Mouse (Mus musculus): ENCODE measurements at regions not wholly inside any gene's neighbourhood (a gene's known extent, or its start where the extent isn't known, plus 50 kb on each side); places are given as distances from the start of the nearest gene placed in this dataset.

DNA sequence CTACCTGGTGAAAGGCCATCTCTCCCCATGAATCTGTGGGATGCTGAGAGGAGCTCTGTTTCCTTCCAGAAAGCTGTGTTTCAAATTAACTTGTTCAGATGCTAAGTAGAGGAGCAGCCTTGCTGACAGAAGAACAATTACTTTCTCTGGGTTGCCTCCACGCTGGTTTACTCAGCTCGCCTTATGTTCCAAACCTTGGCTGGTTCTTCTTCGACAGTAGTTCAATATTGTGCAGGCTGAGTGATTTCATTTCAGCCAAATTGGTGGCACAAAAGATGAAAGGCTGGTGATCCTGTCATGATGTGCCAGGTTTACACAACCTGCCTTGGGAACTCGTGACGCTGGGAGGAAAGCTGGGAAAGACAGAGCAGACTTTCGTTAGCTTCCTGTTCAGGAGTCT lies 160.1 kb downstream of the Ascl1 start:
- Histone ChIP-seq H3K36me3 (ENCODE audit: insufficient read depth, low read length) (no peaks in the 10 kb centered on the region), H3K27me3 (ENCODE audit: insufficient read depth, low read length) (no peaks in the 10 kb centered on the region), H3K4me3 (ENCODE audit: low read length) (no peak overlapping the region), H3K4me1 (ENCODE audit: insufficient read depth, low read length) (no peaks in the 10 kb centered on the region), H3K9me3 (ENCODE audit: low read length) (no peaks in the 10 kb centered on the region), H3K9ac (replicated peaks; ENCODE audit: low read length) (no peak overlapping the region), H3K4me2 (replicated peaks; ENCODE audit: low read depth, low read length) (no peak overlapping the region), H3K27ac (ENCODE audit: low read length) (no peak overlapping the region)
- 72% methylated on average over 6 of the region's 6 CpGs for WGBS
- ATAC-seq (ENCODE audit: low FRiP score, low TSS enrichment), result no peak

DNA sequence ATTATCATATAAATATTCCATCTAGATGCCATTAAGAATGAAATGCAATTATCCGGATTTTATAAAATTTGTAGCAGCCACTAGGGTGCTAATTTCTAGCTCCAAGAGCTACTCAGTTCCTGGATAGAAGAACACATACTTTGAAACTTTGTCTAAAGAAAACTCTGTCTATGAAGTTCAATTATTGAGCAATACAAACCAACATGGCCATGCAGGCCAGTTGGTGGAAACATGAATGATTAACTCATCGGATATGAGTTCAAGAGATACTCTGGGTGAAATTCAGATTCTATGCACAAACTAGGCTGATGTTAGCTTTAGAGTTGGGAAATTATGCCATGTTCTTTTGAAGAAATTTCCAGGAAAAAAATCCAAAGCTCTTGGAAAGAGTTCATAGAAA lies 164.0 kb downstream of the Ascl1 start:
- H3K27me3 ChIP-seq (ENCODE audit: insufficient read depth, low read length), result no peaks in the 10 kb centered on the region
- no peak overlapping the region for H3K4me2 ChIP-seq (replicated peaks; ENCODE audit: low read depth, low read length)
- H3K4me3 ChIP-seq (ENCODE audit: low read length), result no peak overlapping the region
- no peaks in the 10 kb centered on the region for H3K36me3 ChIP-seq (ENCODE audit: insufficient read depth, low read length)
- H3K27ac ChIP-seq (ENCODE audit: low read length), result no peak overlapping the region
- no peaks in the 10 kb centered on the region for H3K4me1 ChIP-seq (ENCODE audit: insufficient read depth, low read length)
- H3K9ac ChIP-seq (replicated peaks; ENCODE audit: low read length), result no peak overlapping the region
- ATAC-seq (ENCODE audit: low FRiP score, low TSS enrichment), result no peak
- WGBS, result 83% methylated on average over 2 of the region's 2 CpGs
- H3K9me3 ChIP-seq (ENCODE audit: low read length), result no peaks in the 10 kb centered on the region

GRCm38 (mm10) chr10:87325769-87326168 lies 167.7 kb downstream of the Ascl1 start:
- 72% methylated on average over 6 of the region's 6 CpGs for WGBS
- no peaks in the 10 kb centered on the region for H3K27me3 ChIP-seq (ENCODE audit: insufficient read depth, low read length)
- ATAC-seq (ENCODE audit: low FRiP score, low TSS enrichment), result no peak
- no peak overlapping the region for H3K4me3 ChIP-seq (ENCODE audit: low read length)
- no peak overlapping the region for H3K4me2 ChIP-seq (replicated peaks; ENCODE audit: low read depth, low read length)
- no peaks in the 10 kb centered on the region for H3K4me1 ChIP-seq (ENCODE audit: insufficient read depth, low read length)
- no peak overlapping the region for H3K27ac ChIP-seq (ENCODE audit: low read length)
- no peak overlapping the region for H3K9ac ChIP-seq (replicated peaks; ENCODE audit: low read length)
- no peaks in the 10 kb centered on the region for H3K36me3 ChIP-seq (ENCODE audit: insufficient read depth, low read length)
- no peaks in the 10 kb centered on the region for H3K9me3 ChIP-seq (ENCODE audit: low read length)

DNA sequence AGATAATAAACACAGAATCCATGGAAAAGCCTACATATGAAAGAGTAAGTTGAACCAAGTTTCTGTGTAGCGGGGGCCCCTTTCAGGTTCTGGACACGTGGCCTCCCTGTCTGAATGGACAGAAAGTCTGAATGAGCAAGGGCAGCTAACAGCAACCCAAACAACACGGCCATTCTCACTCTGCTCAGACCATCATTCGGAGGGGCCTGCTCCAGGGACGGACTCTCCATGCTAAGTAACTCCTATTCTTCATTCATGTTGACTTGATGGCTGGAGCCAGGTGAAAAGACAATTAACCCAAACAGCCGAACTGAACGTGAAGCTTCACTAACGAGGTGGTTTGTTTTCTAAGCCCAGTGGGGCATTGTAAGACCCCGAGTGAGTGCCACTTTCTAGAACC lies 168.3 kb downstream of the Ascl1 start:
- Histone ChIP-seq H3K4me2 (replicated peaks; ENCODE audit: low read depth, low read length) (no peak overlapping the region), H3K4me1 (ENCODE audit: insufficient read depth, low read length) (no peaks in the 10 kb centered on the region), H3K27me3 (ENCODE audit: insufficient read depth, low read length) (no peaks in the 10 kb centered on the region), H3K4me3 (ENCODE audit: low read length) (no peak overlapping the region), H3K9me3 (ENCODE audit: low read length) (no peaks in the 10 kb centered on the region), H3K27ac (ENCODE audit: low read length) (no peak overlapping the region), H3K9ac (replicated peaks; ENCODE audit: low read length) (no peak overlapping the region), H3K36me3 (ENCODE audit: insufficient read depth, low read length) (no peaks in the 10 kb centered on the region)
- ATAC-seq (ENCODE audit: low FRiP score, low TSS enrichment), result no peak
- WGBS, result 75% methylated on average over 9 of the region's 9 CpGs

GRCm38 (mm10) chr10:87309601-87310062 lies 183.8 kb downstream of the Ascl1 start:
- Histone ChIP-seq H3K4me3 (ENCODE audit: low read length) (no peak overlapping the region), H3K27ac (ENCODE audit: low read length) (no peak overlapping the region), H3K9me3 (ENCODE audit: low read length) (peaks cover 5% of the 10 kb centered on the region; the same call in 1 of the 2 replicates), H3K27me3 (ENCODE audit: insufficient read depth, low read length) (no peaks in the 10 kb centered on the region), H3K4me1 (ENCODE audit: insufficient read depth, low read length) (no peaks in the 10 kb centered on the region), H3K4me2 (replicated peaks; ENCODE audit: low read depth, low read length) (no peak overlapping the region), H3K9ac (replicated peaks; ENCODE audit: low read length) (no peak overlapping the region), H3K36me3 (ENCODE audit: insufficient read depth, low read length) (no peaks in the 10 kb centered on the region)
- WGBS, result 67% methylated on average over 10 of the region's 10 CpGs
- no peak for ATAC-seq (ENCODE audit: low FRiP score, low TSS enrichment)

DNA sequence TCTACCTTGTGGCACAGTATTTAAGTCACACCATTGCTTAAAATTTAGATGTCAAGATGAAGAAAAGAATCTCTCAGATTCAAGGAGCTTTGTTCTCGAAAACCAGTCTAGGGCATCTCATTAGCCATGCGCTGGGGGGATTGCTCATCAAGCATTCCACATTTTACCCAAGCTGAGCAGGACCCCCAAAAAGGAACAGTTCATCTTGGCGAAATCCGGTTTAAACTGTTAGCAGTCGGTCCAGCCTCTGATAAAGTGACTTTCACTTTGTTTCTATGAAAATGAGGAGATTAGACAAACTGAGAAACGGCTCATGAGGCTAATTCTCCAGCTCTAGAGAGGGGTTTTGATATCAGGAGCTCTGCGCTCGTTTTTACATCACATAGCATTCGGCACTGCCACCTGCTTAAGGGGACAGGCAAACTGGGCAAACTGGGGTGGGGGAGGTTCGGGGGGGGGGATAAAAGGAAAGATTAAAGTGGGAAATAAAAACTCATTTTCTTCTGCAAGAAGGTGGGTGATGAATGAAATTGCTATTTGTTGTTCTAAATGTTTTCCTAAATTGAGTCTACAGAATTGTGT lies 184.6 kb downstream of the Ascl1 start:
- Histone ChIP-seq H3K27ac (ENCODE audit: low read length) (no peak overlapping the region), H3K9me3 (ENCODE audit: low read length) (peaks cover 5% of the 10 kb centered on the region; the same call in 1 of the 2 replicates), H3K4me3 (ENCODE audit: low read length) (no peak overlapping the region), H3K4me2 (replicated peaks; ENCODE audit: low read depth, low read length) (no peak overlapping the region), H3K4me1 (ENCODE audit: insufficient read depth, low read length) (no peaks in the 10 kb centered on the region), H3K9ac (replicated peaks; ENCODE audit: low read length) (no peak overlapping the region), H3K27me3 (ENCODE audit: insufficient read depth, low read length) (no peaks in the 10 kb centered on the region), H3K36me3 (ENCODE audit: insufficient read depth, low read length) (no peaks in the 10 kb centered on the region)
- ATAC-seq (ENCODE audit: low FRiP score, low TSS enrichment), result no peak
- WGBS, result 79% methylated on average over 10 of the region's 10 CpGs

GRCm38 (mm10) chr10:87297166-87297565 lies 196.3 kb downstream of the Ascl1 start:
- Histone ChIP-seq H3K9ac (replicated peaks; ENCODE audit: low read length) (no peak overlapping the region), H3K4me2 (replicated peaks; ENCODE audit: low read depth, low read length) (no peak overlapping the region), H3K9me3 (ENCODE audit: low read length) (no peaks in the 10 kb centered on the region), H3K27me3 (ENCODE audit: insufficient read depth, low read length) (no peaks in the 10 kb centered on the region), H3K36me3 (ENCODE audit: insufficient read depth, low read length) (no peaks in the 10 kb centered on the region), H3K4me3 (ENCODE audit: low read length) (no peak overlapping the region), H3K4me1 (ENCODE audit: insufficient read depth, low read length) (no peaks in the 10 kb centered on the region), H3K27ac (ENCODE audit: low read length) (no peak overlapping the region)
- WGBS, result 29% methylated on average over 5 of the region's 5 CpGs
- peak; percentile 75 for ATAC-seq (ENCODE audit: low FRiP score, low TSS enrichment)

GRCm38 (mm10) chr10:87293317-87293716 lies 200.1 kb downstream of the Ascl1 start:
- Histone ChIP-seq H3K27ac (ENCODE audit: low read length) (no peak overlapping the region), H3K9ac (replicated peaks; ENCODE audit: low read length) (no peak overlapping the region), H3K9me3 (ENCODE audit: low read length) (no peaks in the 10 kb centered on the region), H3K4me3 (ENCODE audit: low read length) (no peak overlapping the region), H3K4me1 (ENCODE audit: insufficient read depth, low read length) (no peaks in the 10 kb centered on the region), H3K36me3 (ENCODE audit: insufficient read depth, low read length) (no peaks in the 10 kb centered on the region), H3K4me2 (replicated peaks; ENCODE audit: low read depth, low read length) (no peak overlapping the region), H3K27me3 (ENCODE audit: insufficient read depth, low read length) (no peaks in the 10 kb centered on the region)
- no peak for ATAC-seq (ENCODE audit: low FRiP score, low TSS enrichment)
- 20% methylated on average over 2 of the region's 2 CpGs for WGBS

GRCm38 (mm10) chr10:87286831-87287230 lies 206.6 kb downstream of the Ascl1 start:
- Histone ChIP-seq H3K36me3 (ENCODE audit: insufficient read depth, low read length) (no peaks in the 10 kb centered on the region), H3K9ac (replicated peaks; ENCODE audit: low read length) (no peak overlapping the region), H3K9me3 (ENCODE audit: low read length) (no peaks in the 10 kb centered on the region), H3K4me2 (replicated peaks; ENCODE audit: low read depth, low read length) (no peak overlapping the region), H3K4me3 (ENCODE audit: low read length) (no peak overlapping the region), H3K27me3 (ENCODE audit: insufficient read depth, low read length) (no peaks in the 10 kb centered on the region), H3K27ac (ENCODE audit: low read length) (no peak overlapping the region), H3K4me1 (ENCODE audit: insufficient read depth, low read length) (no peaks in the 10 kb centered on the region)
- no peak for ATAC-seq (ENCODE audit: low FRiP score, low TSS enrichment)
- WGBS, result 92% methylated on average over 1 of the region's 1 CpGs

- no peak for ATAC-seq (ENCODE audit: low FRiP score, low TSS enrichment)
- WGBS, result 72% methylated on average over 2 of the region's 2 CpGs
- no peaks in the 10 kb centered on the region for H3K36me3 ChIP-seq (ENCODE audit: insufficient read depth, low read length)
- H3K4me1 ChIP-seq (ENCODE audit: insufficient read depth, low read length), result no peaks in the 10 kb centered on the region
- H3K4me3 ChIP-seq (ENCODE audit: low read length), result no peak overlapping the region
- no peak overlapping the region for H3K4me2 ChIP-seq (replicated peaks; ENCODE audit: low read depth, low read length)
- H3K27me3 ChIP-seq (ENCODE audit: insufficient read depth, low read length), result no peaks in the 10 kb centered on the region
- no peak overlapping the region for H3K9ac ChIP-seq (replicated peaks; ENCODE audit: low read length)
- no peak overlapping the region for H3K27ac ChIP-seq (ENCODE audit: low read length)
- no peaks in the 10 kb centered on the region for H3K9me3 ChIP-seq (ENCODE audit: low read length)
Observed at GRCm38 (mm10) chr10:87284296-87284695, 209.2 kb downstream of the Ascl1 start.

Measured in kidney, embryonic 16.5 days (tissue).